Mouse (Mus musculus) ES-E14 (cell line): ENCODE results near the gene Lhpp.

Experiments used
- CHD2 ChIP-seq: IDR thresholded peaks from 2 replicates; pipeline ENCODE4 v1.6.1; 2014; ENCODE audit warnings: mild to moderate bottlenecking, low read depth, low read length, inconsistent platforms
- HCFC1 ChIP-seq: IDR thresholded peaks from 2 replicates; pipeline ENCODE4 v1.6.1; 2012; ENCODE audit warnings: low read length, inconsistent platforms, borderline replicate concordance; ENCODE audit not compliant: insufficient read depth
- MAFK ChIP-seq: IDR thresholded peaks from 2 replicates; pipeline ENCODE4 v1.6.1; 2014; ENCODE audit warnings: mild to moderate bottlenecking, low read depth, low read length, inconsistent platforms; ENCODE audit not compliant: insufficient read depth
- ZC3H11A ChIP-seq: IDR thresholded peaks from 2 replicates; pipeline ENCODE4 v1.6.1; 2012; ENCODE audit warnings: low read depth, mild to moderate bottlenecking, inconsistent platforms, low read length, borderline replicate concordance

DNA sequence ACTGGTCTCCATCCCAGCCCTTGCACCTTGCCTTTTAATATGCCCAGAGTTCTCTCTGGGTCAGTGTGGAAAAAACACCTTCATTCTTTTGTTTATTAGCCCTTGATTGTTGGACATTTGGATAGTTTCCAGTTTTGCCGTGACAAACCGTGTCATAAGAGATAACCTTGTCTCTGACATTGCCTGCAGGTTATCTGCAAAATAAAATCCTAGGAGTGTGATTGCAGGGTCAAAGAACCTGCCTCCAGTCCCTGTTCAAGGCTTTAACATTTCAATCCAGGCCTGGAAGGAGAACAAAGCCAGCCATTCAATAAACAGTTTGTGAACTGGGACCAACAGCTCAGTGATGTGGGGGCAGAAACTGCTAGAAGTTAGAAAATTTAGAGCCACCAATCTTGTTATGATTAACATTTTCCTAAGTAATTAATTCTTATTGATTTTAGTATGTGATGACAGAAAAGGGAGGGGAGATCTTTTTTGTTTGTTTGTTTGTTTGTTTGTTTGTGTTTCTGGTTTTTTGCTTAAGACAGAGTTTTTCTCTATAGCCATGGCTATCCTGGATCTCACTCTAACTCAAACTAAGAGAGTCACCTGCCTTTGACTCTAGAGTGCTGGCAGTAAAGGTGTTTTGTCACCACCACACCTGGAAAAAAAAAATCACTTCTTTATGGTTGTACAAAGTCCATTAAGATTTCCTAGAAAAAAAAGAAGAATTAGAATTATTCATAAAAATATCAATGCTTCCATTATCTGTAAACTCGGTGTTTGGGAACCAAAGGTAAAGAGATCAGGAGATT, 24.5 kb upstream of the Lhpp start:
- TF ChIP-seq HCFC1 (no peak), CHD2 (no peak), ZC3H11A (no peak), MAFK (no peak)
